Mouse (Mus musculus): ENCODE measurements at regions not wholly inside any gene's neighbourhood (a gene's known extent, or its start where the extent isn't known, plus 50 kb on each side); places are given as distances from the start of the nearest gene placed in this dataset.

GRCm38 (mm10) chr17:85908709-85909108 lies 220.6 kb upstream of the Six2 start:
- Histone ChIP-seq H3K4me3 (ENCODE audit: low read depth, low read length) (no peak overlapping the region), H3K27me3 (ENCODE audit: control insufficient read depth, insufficient read depth, low read length, poor library complexity, severe bottlenecking) (no peaks in the 10 kb centered on the region), H3K9ac (ENCODE audit: low read depth, poor library complexity, severe bottlenecking) (no peak overlapping the region), H3K36me3 (ENCODE audit: control insufficient read depth, insufficient read depth, low read length, poor library complexity, severe bottlenecking) (no peaks in the 10 kb centered on the region), H3K9me3 (replicated peaks; ENCODE audit: control insufficient read depth, insufficient read depth, low read length, poor library complexity, severe bottlenecking) (no peaks in the 10 kb centered on the region), H3K27ac (ENCODE audit: insufficient read depth, low read length) (no peak overlapping the region), H3K4me1 (ENCODE audit: control insufficient read depth, insufficient read depth, low read length) (no peaks in the 10 kb centered on the region)
- TF ChIP-seq CTCF (IDR thresholded peaks at IDR 0.05; ENCODE audit: low read depth, low read length) (no peak), POLR2A (IDR thresholded peaks at IDR 0.05; ENCODE audit: insufficient read depth, low read length) (no peak), EP300 (IDR thresholded peaks at IDR 0.05; ENCODE audit: insufficient read depth, low read depth, low read length) (no peak)

GRCm38 (mm10) chr17:85906597-85907187 lies 218.6 kb upstream of the Six2 start:
- no peak for TF ChIP-seq POLR2A (IDR thresholded peaks at IDR 0.05; ENCODE audit: insufficient read depth, low read length)
- no peak for TF ChIP-seq CTCF (IDR thresholded peaks at IDR 0.05; ENCODE audit: low read depth, low read length)
- no peak for TF ChIP-seq EP300 (IDR thresholded peaks at IDR 0.05; ENCODE audit: insufficient read depth, low read depth, low read length)
- Histone ChIP-seq H3K9me3 (replicated peaks; ENCODE audit: control insufficient read depth, insufficient read depth, low read length, poor library complexity, severe bottlenecking) (no peaks in the 10 kb centered on the region), H3K27me3 (ENCODE audit: control insufficient read depth, insufficient read depth, low read length, poor library complexity, severe bottlenecking) (no peaks in the 10 kb centered on the region), H3K36me3 (ENCODE audit: control insufficient read depth, insufficient read depth, low read length, poor library complexity, severe bottlenecking) (no peaks in the 10 kb centered on the region), H3K9ac (ENCODE audit: low read depth, poor library complexity, severe bottlenecking) (no peak overlapping the region), H3K4me3 (ENCODE audit: low read depth, low read length) (no peak overlapping the region), H3K4me1 (ENCODE audit: control insufficient read depth, insufficient read depth, low read length) (no peaks in the 10 kb centered on the region), H3K27ac (ENCODE audit: insufficient read depth, low read length) (no peak overlapping the region)

GRCm38 (mm10) chr17:85902575-85902974 lies 214.5 kb upstream of the Six2 start:
- Histone ChIP-seq H3K36me3 (ENCODE audit: control insufficient read depth, insufficient read depth, low read length, poor library complexity, severe bottlenecking) (no peaks in the 10 kb centered on the region), H3K27me3 (ENCODE audit: control insufficient read depth, insufficient read depth, low read length, poor library complexity, severe bottlenecking) (no peaks in the 10 kb centered on the region), H3K9ac (ENCODE audit: low read depth, poor library complexity, severe bottlenecking) (no peak overlapping the region), H3K9me3 (replicated peaks; ENCODE audit: control insufficient read depth, insufficient read depth, low read length, poor library complexity, severe bottlenecking) (no peaks in the 10 kb centered on the region), H3K4me3 (ENCODE audit: low read depth, low read length) (no peak overlapping the region), H3K27ac (ENCODE audit: insufficient read depth, low read length) (no peak overlapping the region), H3K4me1 (ENCODE audit: control insufficient read depth, insufficient read depth, low read length) (no peaks in the 10 kb centered on the region)
- no peak for TF ChIP-seq EP300 (IDR thresholded peaks at IDR 0.05; ENCODE audit: insufficient read depth, low read depth, low read length)
- TF ChIP-seq CTCF (IDR thresholded peaks at IDR 0.05; ENCODE audit: low read depth, low read length), result no peak
- no peak for TF ChIP-seq POLR2A (IDR thresholded peaks at IDR 0.05; ENCODE audit: insufficient read depth, low read length)

- Histone ChIP-seq H3K4me3 (ENCODE audit: low read depth, low read length) (no peak overlapping the region), H3K27me3 (ENCODE audit: control insufficient read depth, insufficient read depth, low read length, poor library complexity, severe bottlenecking) (no peaks in the 10 kb centered on the region), H3K4me1 (ENCODE audit: control insufficient read depth, insufficient read depth, low read length) (no peaks in the 10 kb centered on the region), H3K36me3 (ENCODE audit: control insufficient read depth, insufficient read depth, low read length, poor library complexity, severe bottlenecking) (no peaks in the 10 kb centered on the region), H3K27ac (ENCODE audit: insufficient read depth, low read length) (no peak overlapping the region), H3K9me3 (replicated peaks; ENCODE audit: control insufficient read depth, insufficient read depth, low read length, poor library complexity, severe bottlenecking) (no peaks in the 10 kb centered on the region), H3K9ac (ENCODE audit: low read depth, poor library complexity, severe bottlenecking) (no peak overlapping the region)
- TF ChIP-seq EP300 (IDR thresholded peaks at IDR 0.05; ENCODE audit: insufficient read depth, low read depth, low read length), result no peak
- TF ChIP-seq CTCF (IDR thresholded peaks at IDR 0.05; ENCODE audit: low read depth, low read length), result no peak
- no peak for TF ChIP-seq POLR2A (IDR thresholded peaks at IDR 0.05; ENCODE audit: insufficient read depth, low read length)
Observed at GRCm38 (mm10) chr17:85899096-85899495, 211.0 kb upstream of the Six2 start.

GRCm38 (mm10) chr17:85895978-85896377 lies 207.9 kb upstream of the Six2 start:
- no peak overlapping the region for H3K27ac ChIP-seq (ENCODE audit: insufficient read depth, low read length)
- no peaks in the 10 kb centered on the region for H3K27me3 ChIP-seq (ENCODE audit: control insufficient read depth, insufficient read depth, low read length, poor library complexity, severe bottlenecking)
- no peak overlapping the region for H3K4me3 ChIP-seq (ENCODE audit: low read depth, low read length)
- no peak overlapping the region for H3K9ac ChIP-seq (ENCODE audit: low read depth, poor library complexity, severe bottlenecking)
- H3K9me3 ChIP-seq (replicated peaks; ENCODE audit: control insufficient read depth, insufficient read depth, low read length, poor library complexity, severe bottlenecking), result no peaks in the 10 kb centered on the region
- no peak for TF ChIP-seq EP300 (IDR thresholded peaks at IDR 0.05; ENCODE audit: insufficient read depth, low read depth, low read length)
- no peaks in the 10 kb centered on the region for H3K4me1 ChIP-seq (ENCODE audit: control insufficient read depth, insufficient read depth, low read length)
- no peaks in the 10 kb centered on the region for H3K36me3 ChIP-seq (ENCODE audit: control insufficient read depth, insufficient read depth, low read length, poor library complexity, severe bottlenecking)

- TF ChIP-seq CTCF (IDR thresholded peaks at IDR 0.05; ENCODE audit: low read depth, low read length), result no peak
- TF ChIP-seq EP300 (IDR thresholded peaks at IDR 0.05; ENCODE audit: insufficient read depth, low read depth, low read length), result no peak
- TF ChIP-seq POLR2A (IDR thresholded peaks at IDR 0.05; ENCODE audit: insufficient read depth, low read length), result no peak
- no peaks in the 10 kb centered on the region for H3K4me1 ChIP-seq (ENCODE audit: control insufficient read depth, insufficient read depth, low read length)
- no peaks in the 10 kb centered on the region for H3K9me3 ChIP-seq (replicated peaks; ENCODE audit: control insufficient read depth, insufficient read depth, low read length, poor library complexity, severe bottlenecking)
- H3K27me3 ChIP-seq (ENCODE audit: control insufficient read depth, insufficient read depth, low read length, poor library complexity, severe bottlenecking), result no peaks in the 10 kb centered on the region
- H3K36me3 ChIP-seq (ENCODE audit: control insufficient read depth, insufficient read depth, low read length, poor library complexity, severe bottlenecking), result no peaks in the 10 kb centered on the region
- H3K9ac ChIP-seq (ENCODE audit: low read depth, poor library complexity, severe bottlenecking), result no peak overlapping the region
- no peak overlapping the region for H3K27ac ChIP-seq (ENCODE audit: insufficient read depth, low read length)
- no peak overlapping the region for H3K4me3 ChIP-seq (ENCODE audit: low read depth, low read length)
Observed at GRCm38 (mm10) chr17:85891243-85891642, 203.2 kb upstream of the Six2 start.
